Comparison of ENCODE assay signal across 15 mouse cellular contexts in the genomic region with DNA sequence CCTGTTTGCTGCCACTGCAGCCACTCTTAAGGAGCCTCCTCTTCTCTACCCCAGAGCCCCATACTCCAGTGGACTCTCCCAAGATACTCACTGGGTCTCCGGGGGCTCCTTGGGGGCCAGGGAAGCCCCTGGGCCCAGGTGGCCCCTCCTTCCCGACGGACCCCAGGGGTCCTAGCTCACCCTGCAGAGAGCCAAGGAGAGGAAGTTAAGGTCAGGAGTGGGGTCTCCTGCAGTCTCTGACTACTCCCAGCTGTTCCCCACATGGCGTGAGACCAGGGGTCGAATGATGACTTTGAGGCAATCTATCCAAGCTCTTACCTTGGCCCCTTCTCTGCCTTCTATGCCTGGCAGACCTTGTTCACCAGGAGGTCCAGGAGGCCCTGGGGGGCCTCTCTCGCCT. TPM values are rescaled to one million over a fixed set of nuclear protein-coding genes. Genes with fewer than 3 reads are reported as not detected.
"Had no signal": no experiment of that assay in that cellular context is flagged by ENCODE, and none has a peak within 500 bp of the region (broad histone marks: within the 10 kb centered on the region; RNA-seq: fewer than 3 reads in every experiment).

No protein-coding gene starts in this region.

- H3K36me3 ChIP-seq: intestine, embryonic 15.5 days; limb, embryonic 12.5 days; midbrain, embryonic 13.5 days; neural tube, embryonic 15.5 days had no signal

- DNase-seq: lung, adult 18-20 months; right cerebral cortex, adult 18-20 months; right cerebral cortex, postnatal 25 days; thymus, adult 18-20 months; thymus, postnatal 14 days had no signal

- H3K4me1 ChIP-seq: intestine, embryonic 15.5 days; midbrain, embryonic 13.5 days; neural tube, embryonic 15.5 days had no signal

- H3K4me2 ChIP-seq: intestine, embryonic 15.5 days; limb, embryonic 12.5 days; midbrain, embryonic 13.5 days; neural tube, embryonic 15.5 days had no signal

- H3K4me3 ChIP-seq: intestine, embryonic 15.5 days; limb, embryonic 12.5 days; midbrain, embryonic 13.5 days; myocyte; neural tube, embryonic 15.5 days had no signal

- H3K9ac ChIP-seq: intestine, embryonic 15.5 days; limb, embryonic 12.5 days; liver, embryonic 14.5 days; midbrain, embryonic 13.5 days; neural tube, embryonic 15.5 days had no signal

- H3K27me3 ChIP-seq: intestine, embryonic 15.5 days; limb, embryonic 12.5 days; midbrain, embryonic 13.5 days; neural tube, embryonic 15.5 days had no signal

- ATAC-seq: intestine, embryonic 15.5 days; midbrain, embryonic 13.5 days had no signal

- H3K27ac ChIP-seq: intestine, embryonic 15.5 days; limb, embryonic 12.5 days; liver, embryonic 14.5 days; midbrain, embryonic 13.5 days; neural tube, embryonic 15.5 days had no signal

- H3K9me3 ChIP-seq: intestine, embryonic 15.5 days; midbrain, embryonic 13.5 days; neural tube, embryonic 15.5 days had no signal

RNA-seq across cellular contexts. Expression of gene Rdh8, which starts 33.2 kb away (rescaled TPM):
- polyA plus RNA-seq: intestine, embryonic 15.5 days; limb, embryonic 12.5 days; liver, adult 2 months; liver, embryonic 14.5 days; lung, embryonic 16.5 days; midbrain, embryonic 13.5 days; myocyte; neural tube, embryonic 11.5 days; neural tube, embryonic 15.5 days; small intestine, adult 2 months had no signal
